ENCODE assay signal across 20 mouse cellular contexts in genomic region chr5:75935225-75935624, GRCm38 (mm10). TPM values are rescaled to one million over a fixed set of nuclear protein-coding genes. Genes with fewer than 3 reads are reported as not detected.
"Had no signal": no experiment of that assay in that cellular context is flagged by ENCODE, and none has a peak within 500 bp of the region (broad histone marks: within the 10 kb centered on the region; RNA-seq: fewer than 3 reads in every experiment).

No protein-coding gene starts in this region.

- ATAC-seq: midbrain, embryonic 13.5 days; midbrain, embryonic 16.5 days had no signal

- H3K9ac ChIP-seq: kidney, embryonic 15.5 days; liver, embryonic 13.5 days; lung, embryonic 14.5 days; midbrain, embryonic 13.5 days; neural tube, embryonic 13.5 days; stomach, embryonic 15.5 days had no signal

- H3K36me3 ChIP-seq: kidney, embryonic 15.5 days; liver, embryonic 13.5 days; midbrain, embryonic 13.5 days; neural tube, embryonic 13.5 days; stomach, embryonic 15.5 days had no signal

- H3K4me2 ChIP-seq: kidney, embryonic 15.5 days; liver, embryonic 13.5 days; lung, embryonic 14.5 days; midbrain, embryonic 13.5 days; neural tube, embryonic 13.5 days; stomach, embryonic 15.5 days had no signal

- H3K9me3 ChIP-seq: kidney, embryonic 15.5 days; liver, embryonic 13.5 days; midbrain, embryonic 13.5 days; neural tube, embryonic 13.5 days; stomach, embryonic 15.5 days had no signal

- H3K27me3 ChIP-seq: kidney, embryonic 15.5 days; neural tube, embryonic 13.5 days; stomach, embryonic 15.5 days had no signal

- H3K4me1 ChIP-seq: midbrain, embryonic 13.5 days had no signal

- H3K27ac ChIP-seq: left cerebral cortex, adult 2 months; liver, embryonic 13.5 days; midbrain, embryonic 13.5 days; neural tube, embryonic 13.5 days had no signal

- DNase-seq: kidney, adult 8-10 months; kidney, postnatal 10 days; kidney, postnatal 36 days; layer of hippocampus, postnatal 36 days; liver, embryonic 13.5 days; lung, embryonic 14.5 days; lung, postnatal 10 days; lung, postnatal 4 days; retina, postnatal 1 day; right cerebral cortex, postnatal 25 days; spleen, adult 18-20 months; thymus, postnatal 25 days had no signal

- H3K4me3 ChIP-seq: kidney, embryonic 15.5 days; left cerebral cortex, adult 2 months; liver, embryonic 13.5 days; midbrain, embryonic 13.5 days; myocyte; neural tube, embryonic 13.5 days; stomach, embryonic 15.5 days had no signal

RNA-seq across cellular contexts. Expression of gene Kdr, which starts 43.0 kb away (rescaled TPM):
- total RNA-seq: monocyte, adult 5-6 weeks had no signal
- polyA plus RNA-seq: myocyte had no signal
